Mouse (Mus musculus) fat pad, adult 2 months (tissue): ENCODE results near the gene Krtap2-4.

ENCODE experiments used
- DNase-seq: peaks from one replicate; pipeline ENCODE4 v3.0.0-alpha.2; 2011; ENCODE audit warnings: low read depth, low spot score; ENCODE audit errors: extremely low read depth

Krtap2-4 gene

GRCm38 (mm10) chr11:99583245-99583704 lies 31.4 kb downstream of the Krtap2-4 start, which contains the start of gene Krtap1-4:
TSS of gene Krtap1-4 (minus strand) at chr11:99583654.
- no peak for DNase-seq

- no peak for DNase-seq
Observed at GRCm38 (mm10) chr11:99581564-99581963, 33.1 kb downstream of the Krtap2-4 start.

- DNase-seq = no peak
Observed at GRCm38 (mm10) chr11:99581051-99581450, 33.6 kb downstream of the Krtap2-4 start.

- DNase-seq = no peak
Observed at GRCm38 (mm10) chr11:99580636-99581035, 34.0 kb downstream of the Krtap2-4 start, which contains the start of gene Krtap1-5. TSS of gene Krtap1-5 (minus strand) at chr11:99581016.

GRCm38 (mm10) chr11:99574106-99574505 lies 40.5 kb downstream of the Krtap2-4 start:
- no peak for DNase-seq

- no peak for DNase-seq
Observed at GRCm38 (mm10) chr11:99573164-99573563, 41.5 kb downstream of the Krtap2-4 start.

GRCm38 (mm10) chr11:99566530-99566929 lies 48.1 kb downstream of the Krtap2-4 start, which contains the start of gene Krtap3-1:
TSS of gene Krtap3-1 (minus strand) at chr11:99566630.
- no peak for DNase-seq
